ENCODE assay signal across 8 mouse cellular contexts in genomic region chr5:122990411-122991160, GRCm38 (mm10). TPM values are rescaled to one million over a fixed set of nuclear protein-coding genes. Genes with fewer than 3 reads are reported as not detected.
DNase-seq lines count a peak whose midpoint lies in the region; TF ChIP-seq lines count a peak whose summit lies in the region.

No protein-coding gene starts in this region.

- 0 out of 2 replicates have a peak, but pooled peaks cover 2% of the 10 kb centered on the region for H3K36me3 ChIP-seq in embryonic facial prominence, embryonic 10.5 days (replicated peaks)
- H3K36me3 ChIP-seq in limb, embryonic 10.5 days, result 0 out of 2 replicates have a peak, but pooled peaks cover under 1% of the 10 kb centered on the region

- H3K27ac ChIP-seq in embryonic facial prominence, embryonic 10.5 days (replicated peaks), result peak overlapping the region; percentile 98
- H3K27ac ChIP-seq in limb, embryonic 10.5 days, result peak overlapping the region; percentile 98

- H3K4me1 ChIP-seq in lung, adult 2 months (ENCODE audit: control insufficient read depth, insufficient read depth, low read length), result peaks cover 8% of the 10 kb centered on the region; the same call in 1 of the 2 replicates
- H3K4me1 ChIP-seq in embryonic facial prominence, embryonic 10.5 days, result peaks cover 89% of the 10 kb centered on the region
- H3K4me1 ChIP-seq in limb, embryonic 10.5 days, result peaks cover 80% of the 10 kb centered on the region

- no peaks in the 10 kb centered on the region for H3K27me3 ChIP-seq in embryonic facial prominence, embryonic 10.5 days (replicated peaks; ENCODE audit: low read depth, poor library complexity, severe bottlenecking)
- H3K27me3 ChIP-seq in limb, embryonic 10.5 days (ENCODE audit: low read depth, poor library complexity, severe bottlenecking), result no peaks in the 10 kb centered on the region

- no peak for DNase-seq in lung, adult 2 months
- DNase-seq in lung, postnatal 10 days, result no peak
- DNase-seq in embryonic facial prominence, embryonic 10.5 days (ENCODE audit: low spot score), result no peak
- no peak for DNase-seq in limb, embryonic 10.5 days (ENCODE audit: low spot score)
- DNase-seq in naive thymus-derived CD4-positive, alpha-beta T cell, adult 2 months (ENCODE audit: low read depth), result peak; percentile 96
- no peak for DNase-seq in ovary, adult 18-20 months (ENCODE audit: low spot score)
- no peak for DNase-seq in adrenal gland, postnatal 25 days
- no peak for DNase-seq in MN1 (ENCODE audit: low spot score)

- H3K4me3 ChIP-seq in lung, adult 2 months (replicated peaks; ENCODE audit: extremely low read depth, low read depth, low read length), result peak overlapping the region; percentile 12
- H3K4me3 ChIP-seq in embryonic facial prominence, embryonic 10.5 days, result peak overlapping the region; percentile 83
- peak overlapping the region; percentile 88 for H3K4me3 ChIP-seq in limb, embryonic 10.5 days

- TF ChIP-seq POLR2A in lung, adult 2 months (IDR thresholded peaks at IDR 0.05; ENCODE audit: borderline replicate concordance, extremely low read depth, low read depth, low read length), result no peak

- no peak for TF ChIP-seq CTCF in lung, adult 2 months (IDR thresholded peaks at IDR 0.05; ENCODE audit: insufficient read depth, low read length)

- WGBS in lung, adult 2 months, result 45% methylated on average over 16 of the region's 16 CpGs
- WGBS in embryonic facial prominence, embryonic 10.5 days, result 11% methylated on average over 16 of the region's 16 CpGs
- 5% methylated on average over 16 of the region's 16 CpGs for WGBS in limb, embryonic 10.5 days

- no peaks in the 10 kb centered on the region for H3K9me3 ChIP-seq in embryonic facial prominence, embryonic 10.5 days
- no peaks in the 10 kb centered on the region for H3K9me3 ChIP-seq in limb, embryonic 10.5 days (replicated peaks)

RNA-seq across cellular contexts. Expression of gene Kdm2b, which starts 1.0 kb away (rescaled TPM):
- polyA plus RNA-seq in lung, adult 2 months (2012; rRNA removed), result 16.6 and 20.1 TPM in 2 replicates
- polyA plus RNA-seq in embryonic facial prominence, embryonic 10.5 days (2016; fragmentation: Nextera tagmentation; extraction: Ambion mirVana), result 88.1 and 92.1 TPM in 2 replicates
- polyA plus RNA-seq in limb, embryonic 10.5 days (2016; fragmentation: Nextera tagmentation; extraction: Ambion mirVana), result 108 and 115 TPM in 2 replicates
- total RNA-seq in adrenal gland, postnatal 25 days (2021), result 16.4 and 22.7 TPM in 2 replicates

RNA-seq across cellular contexts. Expression of gene Orai1, which starts 24.3 kb away (rescaled TPM):
- 113 and 137 TPM in 2 replicates for polyA plus RNA-seq in lung, adult 2 months (2012; rRNA removed)
- polyA plus RNA-seq in embryonic facial prominence, embryonic 10.5 days (2016; fragmentation: Nextera tagmentation; extraction: Ambion mirVana), result 8.4 and 8.7 TPM in 2 replicates
- polyA plus RNA-seq in limb, embryonic 10.5 days (2016; fragmentation: Nextera tagmentation; extraction: Ambion mirVana), result 10.2 and 11.5 TPM in 2 replicates
- total RNA-seq in adrenal gland, postnatal 25 days (2021), result 11.7 and 13.4 TPM in 2 replicates

RNA-seq across cellular contexts. Expression of gene Morn3, which starts 56.2 kb away (rescaled TPM):
- 0.77 and 2.9 TPM in 2 replicates for polyA plus RNA-seq in lung, adult 2 months (2012; rRNA removed)
- not detected in 2 replicates for polyA plus RNA-seq in embryonic facial prominence, embryonic 10.5 days (2016; fragmentation: Nextera tagmentation; extraction: Ambion mirVana)
- not detected in 2 replicates for polyA plus RNA-seq in limb, embryonic 10.5 days (2016; fragmentation: Nextera tagmentation; extraction: Ambion mirVana)
- total RNA-seq in adrenal gland, postnatal 25 days (2021), result not detected in 2 replicates

Comparison
In these comparisons a context has a peak if more than half of its experiments do, and no peak if none do; other contexts are left out.
1. H3K4me3 ChIP-seq: peak in every context shown above with its lines; median percentile 88 in limb, embryonic 10.5 days; 83 in embryonic facial prominence, embryonic 10.5 days; 12 in lung, adult 2 months.